Comparison of ENCODE assay signal across 9 mouse cellular contexts in the genomic region with DNA sequence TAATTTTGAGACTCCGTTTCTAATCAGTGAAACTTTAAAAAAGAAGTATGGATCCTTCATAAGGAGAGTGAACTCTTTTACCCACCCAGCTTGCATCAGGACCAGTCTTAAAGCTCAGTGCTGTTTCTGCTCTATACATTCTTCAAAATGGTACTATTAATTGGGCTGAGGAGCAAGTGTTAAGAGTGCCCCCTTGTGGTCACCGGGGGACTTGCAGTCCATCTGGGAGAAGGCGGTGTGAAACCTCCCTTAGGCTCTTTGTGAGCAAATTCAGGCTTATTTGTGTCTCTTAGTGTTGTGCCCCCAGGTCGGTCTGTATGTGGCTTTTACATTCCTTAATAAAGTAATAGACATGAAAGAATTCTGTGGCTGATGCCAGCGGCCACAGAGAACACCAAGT. TPM values are rescaled to one million over a fixed set of nuclear protein-coding genes. Genes with fewer than 3 reads are reported as not detected.
DNase-seq lines count a peak whose midpoint lies in the region; ATAC-seq and TF ChIP-seq lines count a peak whose summit lies in the region.
"Had no signal": no experiment of that assay in that cellular context is flagged by ENCODE, and none has a peak within 500 bp of the region (broad histone marks: within the 10 kb centered on the region; RNA-seq: fewer than 3 reads in every experiment).

No protein-coding gene starts in this region.

- no peak overlapping the region for H3K4me3 ChIP-seq in kidney, embryonic 16.5 days (ENCODE audit: low read length)
- H3K4me3 ChIP-seq in embryonic facial prominence, embryonic 11.5 days (ENCODE audit: low read depth, low read length) = no peak overlapping the region
- H3K4me3 ChIP-seq in olfactory bulb, adult 2 months (ENCODE audit: insufficient read depth, low read depth, low read length) = no peak overlapping the region
- H3K4me3 ChIP-seq: erythroblast, embryonic 14.5 days had no signal

- no peaks in the 10 kb centered on the region for H3K36me3 ChIP-seq in kidney, embryonic 16.5 days (ENCODE audit: insufficient read depth, low read length)
- no peaks in the 10 kb centered on the region for H3K36me3 ChIP-seq in embryonic facial prominence, embryonic 11.5 days (replicated peaks; ENCODE audit: control insufficient read depth, insufficient read depth, low read depth, low read length)

- H3K4me1 ChIP-seq in kidney, embryonic 16.5 days (ENCODE audit: insufficient read depth, low read length) = no peaks in the 10 kb centered on the region
- H3K4me1 ChIP-seq in embryonic facial prominence, embryonic 11.5 days (ENCODE audit: control insufficient read depth, insufficient read depth, low read length) = no peaks in the 10 kb centered on the region
- H3K4me1 ChIP-seq in olfactory bulb, adult 2 months (ENCODE audit: control insufficient read depth, insufficient read depth, low read length) = peaks cover 5% of the 10 kb centered on the region; the same call in 1 of the 2 replicates

- H3K4me2 ChIP-seq in kidney, embryonic 16.5 days (replicated peaks; ENCODE audit: low read depth, low read length) = no peak overlapping the region
- H3K4me2 ChIP-seq in embryonic facial prominence, embryonic 11.5 days (ENCODE audit: low read depth, low read length) = no peak overlapping the region

- peak; percentile 75 for TF ChIP-seq CTCF in olfactory bulb, adult 2 months (IDR thresholded peaks at IDR 0.05; ENCODE audit: insufficient read depth, low read depth, low read length)

- H3K27me3 ChIP-seq in kidney, embryonic 16.5 days (ENCODE audit: insufficient read depth, low read length) = no peaks in the 10 kb centered on the region; the same call in 1 of the 2 replicates
- no peaks in the 10 kb centered on the region for H3K27me3 ChIP-seq in embryonic facial prominence, embryonic 11.5 days (ENCODE audit: control insufficient read depth, insufficient read depth, low read length)

- 0 out of 2 replicates have a peak, but pooled peaks cover 4% of the 10 kb centered on the region for H3K9me3 ChIP-seq in kidney, embryonic 16.5 days (ENCODE audit: low read length)
- H3K9me3 ChIP-seq in embryonic facial prominence, embryonic 11.5 days (replicated peaks; ENCODE audit: control insufficient read depth, low read length) = no peaks in the 10 kb centered on the region

- intact Hi-C loops in left cerebral cortex, postnatal 14 days (cut with DNase I) = loop anchor here (10.0 kb wide), 5 partner anchors 176 to 616 kb away; a partner anchor contains a TSS

- TF ChIP-seq POLR2A in olfactory bulb, adult 2 months (IDR thresholded peaks at IDR 0.05; ENCODE audit: insufficient read depth, low read depth, low read length) = no peak

- no peak for ATAC-seq in kidney, embryonic 16.5 days (ENCODE audit: low FRiP score, low TSS enrichment)
- ATAC-seq in embryonic facial prominence, embryonic 11.5 days (replicated peaks; ENCODE audit: insufficient number of reproducible peaks, low FRiP score, low TSS enrichment, low read depth) = no peak
- peak; percentile 56 to 69; a peak in 3 of 4 replicates for ATAC-seq in hematopoietic stem cell, adult 5-6 weeks (replicated peaks in 1 of 2; ENCODE audit: insufficient read depth in 1 of 2, low FRiP score in 2 of 2, low TSS enrichment in 1 of 2, low read depth in 1 of 2, poor library complexity in 2 of 2, severe bottlenecking in 2 of 2)

- peak; percentile 19 for DNase-seq in kidney, adult 11 months
- peak; percentile 73 for DNase-seq in adrenal gland, postnatal 25 days
- peak; percentile 82 for DNase-seq in embryonic facial prominence, embryonic 11.5 days (ENCODE audit: low spot score)
- DNase-seq in left cerebral cortex, postnatal 14 days (ENCODE audit: low spot score in 2 of 2) = peak; percentile 77 to 87
- peak; percentile 75 for DNase-seq in thymus, postnatal 4 days

- H3K9ac ChIP-seq in kidney, embryonic 16.5 days (replicated peaks; ENCODE audit: low read length) = no peak overlapping the region
- H3K9ac ChIP-seq in embryonic facial prominence, embryonic 11.5 days (replicated peaks; ENCODE audit: low read length) = no peak overlapping the region

- WGBS in kidney, embryonic 16.5 days = 11% methylated on average over 5 of the region's 5 CpGs
- WGBS in embryonic facial prominence, embryonic 11.5 days = 19% methylated on average over 5 of the region's 5 CpGs
- 27% methylated on average over 5 of the region's 5 CpGs for WGBS in olfactory bulb, adult 2 months

- H3K27ac ChIP-seq in kidney, embryonic 16.5 days (ENCODE audit: low read length) = no peak overlapping the region
- no peak overlapping the region for H3K27ac ChIP-seq in embryonic facial prominence, embryonic 11.5 days (replicated peaks; ENCODE audit: low read depth, low read length)
- H3K27ac ChIP-seq in olfactory bulb, adult 2 months (ENCODE audit: insufficient read depth, low read depth, low read length) = no peak overlapping the region

RNA-seq across cellular contexts. Expression of a gene that starts 56.6 kb away (rescaled TPM):
- polyA plus RNA-seq in kidney, embryonic 16.5 days (2015; fragmentation: Nextera tagmentation; extraction: Ambion mirVana) = 0.16 and 0.30 TPM in 2 replicates
- 0.76 TPM in 1 of 2 replicates, not detected in the other for total RNA-seq in adrenal gland, postnatal 25 days (2021)
- 0.22 and 0.48 TPM in 2 replicates for polyA plus RNA-seq in embryonic facial prominence, embryonic 11.5 days (2014; fragmentation: Nextera tagmentation; extraction: Ambion mirVana)
- total RNA-seq in hematopoietic stem cell, adult 5-6 weeks (2017) = not detected in 2 replicates
- total RNA-seq in left cerebral cortex, postnatal 14 days (2021) = 10 to 100 TPM; 11.7 to 17.2 TPM
- not detected in 2 replicates for polyA plus RNA-seq in olfactory bulb, adult 2 months (2012; ENCODE audit: insufficient read depth, insufficient read length, low replicate concordance, missing spikeins)
- polyA plus RNA-seq: erythroblast, embryonic 14.5 days had no signal

Comparison
In these comparisons a context has a peak if more than half of its experiments do, and no peak if none do; other contexts are left out.
1. DNase-seq: peak in every context shown above with its lines; median percentile 82 in embryonic facial prominence, embryonic 11.5 days; 82 in left cerebral cortex, postnatal 14 days; 75 in thymus, postnatal 4 days; 73 in adrenal gland, postnatal 25 days; 19 in kidney, adult 11 months.
2. ATAC-seq: peak in hematopoietic stem cell, adult 5-6 weeks (2 of 2); none in kidney, embryonic 16.5 days (single experiment) and embryonic facial prominence, embryonic 11.5 days (single experiment).